Mouse (Mus musculus) liver, adult 2 months (tissue): ENCODE data around the gene Coro2b.

Source experiments
- CTCF ChIP-seq: fragments of 200-500 bp; IDR thresholded peaks from 2 replicates; pipeline ENCODE4 v1.5.1; 2011; ENCODE audit warnings: low read depth, low read length, control low read depth
- POLR2A ChIP-seq: fragments of 200-500 bp; IDR thresholded peaks from 2 replicates; pipeline ENCODE4 v1.6.1; 2011; ENCODE audit warnings: low read length, control low read depth; ENCODE audit not compliant: insufficient read depth; ENCODE audit errors: extremely low read depth

DNA sequence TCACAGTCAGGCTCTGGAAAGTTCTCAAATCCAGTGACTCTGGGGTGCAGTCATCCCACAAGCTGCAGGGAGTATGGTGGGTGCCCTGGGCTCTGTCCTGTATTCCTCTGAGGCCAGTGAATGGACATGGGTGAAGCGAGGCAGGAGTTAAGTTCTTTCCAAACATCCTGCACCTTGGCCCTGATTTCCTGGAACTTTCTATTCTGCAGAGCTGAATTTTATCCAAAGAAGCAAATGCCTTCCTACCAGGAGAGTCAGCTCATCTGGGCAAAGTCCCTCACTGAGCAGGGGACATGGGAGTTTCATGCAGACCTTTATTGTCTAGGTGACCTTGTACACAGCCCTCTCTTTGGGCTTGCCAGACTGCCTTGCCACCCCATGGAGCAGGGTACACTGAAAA is 75.1 kb downstream of the Coro2b start:
- TF ChIP-seq CTCF (no peak), POLR2A (no peak)
